In genomic region chr3:95663486-95663885, GRCm38 (mm10) we compare ENCODE assay signal across 12 mouse cellular contexts. TPM values are rescaled to one million over a fixed set of nuclear protein-coding genes. Genes with fewer than 3 reads are reported as not detected.
A peak's percentile ranks its signal among the peaks of the same experiment; 100 is the strongest.
DNase-seq lines count a peak whose midpoint lies in the region; ATAC-seq and TF ChIP-seq lines count a peak whose summit lies in the region.
"Had no signal": no experiment of that assay in that cellular context is flagged by ENCODE, and none has a peak within 500 bp of the region (broad histone marks: within the 10 kb centered on the region; RNA-seq: fewer than 3 reads in every experiment).

No protein-coding gene starts in this region.

- no peak for DNase-seq in heart, postnatal 25 days (ENCODE audit: low spot score)
- DNase-seq in A20 (ENCODE audit: low read depth, low spot score) = peak; percentile 46
- DNase-seq in liver, embryonic 14.5 days (ENCODE audit: low read depth in 3 of 3, low spot score in 3 of 3) = no peak
- DNase-seq in cerebellum, adult 2 months = no peak
- no peak for DNase-seq in testis, postnatal 10 days (ENCODE audit: low spot score)
- DNase-seq: adrenal gland, postnatal 36 days; cerebellum, postnatal 36 days; gastrocnemius, postnatal 14 days; kidney, adult 8-10 months had no signal

- TF ChIP-seq EP300 in liver, embryonic 14.5 days (IDR thresholded peaks at IDR 0.05; ENCODE audit: low read depth) = no peak

- no peaks in the 10 kb centered on the region for H3K9me3 ChIP-seq in heart, embryonic 12.5 days (replicated peaks)
- H3K9me3 ChIP-seq in liver, embryonic 14.5 days (ENCODE audit: control insufficient read depth, low read length) = no peaks in the 10 kb centered on the region
- H3K9me3 ChIP-seq in hindbrain, embryonic 16.5 days (ENCODE audit: control insufficient read depth, low read length) = no peaks in the 10 kb centered on the region

- no peak for ATAC-seq in heart, embryonic 12.5 days (ENCODE audit: insufficient number of reproducible peaks, low FRiP score)
- no peak for ATAC-seq in liver, embryonic 14.5 days (ENCODE audit: insufficient read depth)
- ATAC-seq in hindbrain, embryonic 16.5 days = no peak

- intact Hi-C loops in heart, postnatal 25 days (cut with DNase I) = no loop called here

- peak overlapping the region; percentile 9; the same call in 1 of the 2 replicates for H3K4me2 ChIP-seq in heart, embryonic 12.5 days
- peak overlapping the region; percentile 98 for H3K4me2 ChIP-seq in liver, embryonic 14.5 days (ENCODE audit: low read depth)
- H3K4me2 ChIP-seq in hindbrain, embryonic 16.5 days (ENCODE audit: low read length) = no peak overlapping the region

- H3K27me3 ChIP-seq in heart, embryonic 12.5 days (replicated peaks) = no peaks in the 10 kb centered on the region
- no peaks in the 10 kb centered on the region for H3K27me3 ChIP-seq in liver, embryonic 14.5 days (ENCODE audit: control insufficient read depth, insufficient read depth, low read length)
- no peaks in the 10 kb centered on the region for H3K27me3 ChIP-seq in cerebellum, adult 2 months (ENCODE audit: control insufficient read depth, insufficient read depth, low read length)
- H3K27me3 ChIP-seq in hindbrain, embryonic 16.5 days (replicated peaks; ENCODE audit: control insufficient read depth, insufficient read depth, low read length) = no peaks in the 10 kb centered on the region

- peaks cover 49% of the 10 kb centered on the region for H3K36me3 ChIP-seq in heart, embryonic 12.5 days
- H3K36me3 ChIP-seq in liver, embryonic 14.5 days (replicated peaks; ENCODE audit: control insufficient read depth, insufficient read depth, low read depth) = peaks cover 54% of the 10 kb centered on the region
- peaks cover 5% of the 10 kb centered on the region; the same call in 1 of the 2 replicates for H3K36me3 ChIP-seq in hindbrain, embryonic 16.5 days (ENCODE audit: control insufficient read depth, insufficient read depth, low read length)

- 0 out of 2 replicates have a peak overlapping the region, but pooled peaks have one; percentile 50 for H3K9ac ChIP-seq in heart, embryonic 12.5 days
- H3K9ac ChIP-seq in liver, embryonic 14.5 days (replicated peaks) = 0 out of 2 replicates have a peak overlapping the region, but pooled peaks have one; percentile 20
- H3K9ac ChIP-seq in hindbrain, embryonic 16.5 days (ENCODE audit: low read depth, low read length) = no peak overlapping the region

- TF ChIP-seq CTCF in bone marrow, adult 2 months (IDR thresholded peaks at IDR 0.05; ENCODE audit: control insufficient read depth, insufficient read depth, low read length) = no peak
- no peak for TF ChIP-seq CTCF in liver, embryonic 14.5 days (IDR thresholded peaks at IDR 0.05; ENCODE audit: low read depth)
- TF ChIP-seq CTCF in cerebellum, adult 2 months (IDR thresholded peaks at IDR 0.05; ENCODE audit: borderline replicate concordance, insufficient read depth, low read depth, low read length) = no peak

- peak overlapping the region; percentile 96 for H3K27ac ChIP-seq in heart, embryonic 12.5 days (ENCODE audit: poor library complexity, severe bottlenecking)
- peak overlapping the region; percentile 6; the same call in 1 of the 2 replicates for H3K27ac ChIP-seq in bone marrow, adult 2 months (ENCODE audit: control insufficient read depth, insufficient read depth, low read depth, low read length, poor library complexity)
- peak overlapping the region; percentile 77 for H3K27ac ChIP-seq in liver, embryonic 14.5 days
- H3K27ac ChIP-seq in cerebellum, adult 2 months (ENCODE audit: insufficient read depth, low read length) = no peak overlapping the region
- H3K27ac ChIP-seq in hindbrain, embryonic 16.5 days (ENCODE audit: low read depth, low read length) = no peak overlapping the region

- 81% methylated on average over 2 of the region's 2 CpGs for WGBS in heart, embryonic 12.5 days
- WGBS in bone marrow, adult 2 months = 45% methylated on average over 2 of the region's 2 CpGs
- 68% methylated on average over 2 of the region's 2 CpGs for WGBS in liver, embryonic 14.5 days (ENCODE audit: insufficient replicate concordance)
- WGBS in cerebellum, adult 2 months = 56% methylated on average over 2 of the region's 2 CpGs
- WGBS in hindbrain, embryonic 16.5 days = 87% methylated on average over 2 of the region's 2 CpGs

- 0 out of 2 replicates have a peak overlapping the region, but pooled peaks have one; percentile 11 for H3K4me3 ChIP-seq in heart, embryonic 12.5 days
- peak overlapping the region; percentile 23 for H3K4me3 ChIP-seq in bone marrow, adult 2 months (replicated peaks; ENCODE audit: control insufficient read depth, low read depth, low read length)
- 0 out of 4 replicates have a peak overlapping the region, but pooled peaks of 1 of the 2 experiments have one; percentile 4 for H3K4me3 ChIP-seq in liver, embryonic 14.5 days (ENCODE audit: insufficient read depth in 1 of 2, low read depth in 2 of 2, low read length in 2 of 2)
- no peak overlapping the region for H3K4me3 ChIP-seq in cerebellum, adult 2 months (replicated peaks; ENCODE audit: insufficient read depth, low read depth, low read length)
- no peak overlapping the region for H3K4me3 ChIP-seq in hindbrain, embryonic 16.5 days (ENCODE audit: low read length)

- H3K4me1 ChIP-seq in heart, embryonic 12.5 days (replicated peaks) = peaks cover 73% of the 10 kb centered on the region
- peaks cover 14% of the 10 kb centered on the region for H3K4me1 ChIP-seq in bone marrow, adult 2 months (ENCODE audit: control insufficient read depth, insufficient read depth, low read length)
- peaks cover 68 to 72% of the 10 kb centered on the region in 2 experiments for H3K4me1 ChIP-seq in liver, embryonic 14.5 days (replicated peaks; ENCODE audit: control insufficient read depth in 2 of 2, insufficient read depth in 2 of 2, low read length in 1 of 2)
- peaks cover 20% of the 10 kb centered on the region for H3K4me1 ChIP-seq in cerebellum, adult 2 months (ENCODE audit: control insufficient read depth, insufficient read depth, low read length)
- H3K4me1 ChIP-seq in hindbrain, embryonic 16.5 days (ENCODE audit: control insufficient read depth, insufficient read depth, low read depth, low read length) = peaks cover 38% of the 10 kb centered on the region

- no peak for TF ChIP-seq POLR2A in bone marrow, adult 2 months (IDR thresholded peaks at IDR 0.05; ENCODE audit: borderline replicate concordance, control insufficient read depth, low read depth, low read length)
- no peak for TF ChIP-seq POLR2A in cerebellum, adult 2 months (IDR thresholded peaks at IDR 0.05; ENCODE audit: borderline replicate concordance, insufficient read depth, low read length)

RNA-seq across cellular contexts. Expression of gene Mcl1, which starts 4.9 kb away (rescaled TPM):
- 65.2 and 66.9 TPM in 2 replicates for polyA plus RNA-seq in heart, embryonic 12.5 days (2016; fragmentation: Nextera tagmentation; extraction: Ambion mirVana)
- total RNA-seq in heart, postnatal 25 days (2021) = 100 to 1,000 TPM; 128 to 152 TPM
- polyA plus RNA-seq in bone marrow, adult 2 months (2011; ENCODE audit: insufficient read depth, insufficient read length, low replicate concordance, missing spikeins) = 88.8 and 134 TPM in 2 replicates
- polyA plus RNA-seq in liver, embryonic 14.5 days (2012; rRNA removed) = 26.6 and 34.6 TPM in 2 replicates
- polyA plus RNA-seq in liver, embryonic 14.5 days (2014; fragmentation: Nextera tagmentation; extraction: Ambion mirVana) = 39.2 and 45.0 TPM in 2 replicates
- polyA plus RNA-seq in cerebellum, adult 2 months (2012; rRNA removed) = 43.6 and 45.4 TPM in 2 replicates
- polyA plus RNA-seq in hindbrain, embryonic 16.5 days (2015; fragmentation: Nextera tagmentation; extraction: Ambion mirVana) = 20.2 and 39.4 TPM in 2 replicates

RNA-seq across cellular contexts. Expression of gene Adamtsl4, which starts 24.2 kb away (rescaled TPM):
- 4.3 and 4.9 TPM in 2 replicates for polyA plus RNA-seq in heart, embryonic 12.5 days (2016; fragmentation: Nextera tagmentation; extraction: Ambion mirVana)
- total RNA-seq in heart, postnatal 25 days (2021) = 10 to 100 TPM; 52.6 to 64.6 TPM
- polyA plus RNA-seq in bone marrow, adult 2 months (2011; ENCODE audit: insufficient read depth, insufficient read length, low replicate concordance, missing spikeins) = 1.9 and 2.7 TPM in 2 replicates
- 0.12 and 0.43 TPM in 2 replicates for polyA plus RNA-seq in liver, embryonic 14.5 days (2012; rRNA removed)
- polyA plus RNA-seq in liver, embryonic 14.5 days (2014; fragmentation: Nextera tagmentation; extraction: Ambion mirVana) = 0.17 and 0.47 TPM in 2 replicates
- polyA plus RNA-seq in cerebellum, adult 2 months (2012; rRNA removed) = 13.5 and 15.9 TPM in 2 replicates
- 1.4 and 2.4 TPM in 2 replicates for polyA plus RNA-seq in hindbrain, embryonic 16.5 days (2015; fragmentation: Nextera tagmentation; extraction: Ambion mirVana)

RNA-seq across cellular contexts. Expression of gene Ensa, which starts 38.7 kb away (rescaled TPM):
- 50.8 and 51.4 TPM in 2 replicates for polyA plus RNA-seq in heart, embryonic 12.5 days (2016; fragmentation: Nextera tagmentation; extraction: Ambion mirVana)
- total RNA-seq in heart, postnatal 25 days (2021) = 10 to 100 TPM; 67.4 to 72.2 TPM
- polyA plus RNA-seq in bone marrow, adult 2 months (2011; ENCODE audit: insufficient read depth, insufficient read length, low replicate concordance, missing spikeins) = 29.3 and 36.2 TPM in 2 replicates
- 10.2 and 14.9 TPM in 2 replicates for polyA plus RNA-seq in liver, embryonic 14.5 days (2012; rRNA removed)
- polyA plus RNA-seq in liver, embryonic 14.5 days (2014; fragmentation: Nextera tagmentation; extraction: Ambion mirVana) = 26.8 and 27.1 TPM in 2 replicates
- 84.5 and 88.8 TPM in 2 replicates for polyA plus RNA-seq in cerebellum, adult 2 months (2012; rRNA removed)
- 109 and 118 TPM in 2 replicates for polyA plus RNA-seq in hindbrain, embryonic 16.5 days (2015; fragmentation: Nextera tagmentation; extraction: Ambion mirVana)

Comparison
In these comparisons a context has a peak if more than half of its experiments do, and no peak if none do; other contexts are left out.
1. H3K27ac ChIP-seq: peak in heart, embryonic 12.5 days (single experiment), bone marrow, adult 2 months (single experiment) and liver, embryonic 14.5 days (single experiment); none in cerebellum, adult 2 months (single experiment) and hindbrain, embryonic 16.5 days (single experiment).
2. H3K4me3 ChIP-seq: peak in heart, embryonic 12.5 days (single experiment) and bone marrow, adult 2 months (single experiment); none in cerebellum, adult 2 months (single experiment) and hindbrain, embryonic 16.5 days (single experiment).